Mouse (Mus musculus) adrenal gland, adult 18-20 months (tissue): ENCODE measurements around the gene Sec22a. TPM values are rescaled to one million over a fixed set of nuclear protein-coding genes. Genes with fewer than 3 reads are reported as not detected.

Experiments
- DNase-seq, 2 experiments: peaks; one replicate each; pipeline ENCODE4 v3.0.0; 2021 to 2022; ENCODE audit warnings: low spot score in 2 of 2
- total RNA-seq, 2 experiments: library from RNA; stranded (reverse); gene quantifications; 1 replicate in 1 of 2; 2 replicates in 1 of 2; pipeline ENCODE4 v1.2.3; 2021

Gene Sec22a
- total RNA-seq, 2 experiments from 2014 or later, result 19.0 to 25.2 TPM

- peak in 1 of 2 experiments; percentile 4 for DNase-seq
These were observed 52.1 kb downstream of the Sec22a start for GRCm38 (mm10) chr16:35311586-35311985.

GRCm38 (mm10) chr16:35310551-35311110, 53.1 kb downstream of the Sec22a start:
- DNase-seq, result peak in 1 of 2 experiments; percentile 11

- DNase-seq, result peak in 1 of 2 experiments; percentile 5
These were observed 54.1 kb downstream of the Sec22a start for GRCm38 (mm10) chr16:35309634-35310033.

- DNase-seq, result peak in 1 of 2 experiments; percentile 10
These were observed 55.1 kb downstream of the Sec22a start for GRCm38 (mm10) chr16:35308486-35309143.

GRCm38 (mm10) chr16:35308016-35308415, 55.7 kb downstream of the Sec22a start:
- peak in 1 of 2 experiments; percentile 11 for DNase-seq

- peak in 1 of 2 experiments; percentile 8 for DNase-seq
These were observed 56.4 kb downstream of the Sec22a start for GRCm38 (mm10) chr16:35307331-35307730.

GRCm38 (mm10) chr16:35306631-35307030, 57.1 kb downstream of the Sec22a start:
- peak in 1 of 2 experiments; percentile 6 for DNase-seq

GRCm38 (mm10) chr16:35305226-35305625, 58.5 kb downstream of the Sec22a start:
- DNase-seq, result peak in 1 of 2 experiments; percentile 15

GRCm38 (mm10) chr16:35304416-35304815, 59.3 kb downstream of the Sec22a start:
- DNase-seq, result no peak

- peak in 1 of 2 experiments; percentile 15 for DNase-seq
These were observed 60.0 kb downstream of the Sec22a start for GRCm38 (mm10) chr16:35303721-35304120.

- peak in 1 of 2 experiments; percentile 18 for DNase-seq
These were observed 61.1 kb downstream of the Sec22a start for GRCm38 (mm10) chr16:35302441-35303280.

- DNase-seq, result no peak
These were observed 63.6 kb downstream of the Sec22a start for GRCm38 (mm10) chr16:35300156-35300555.

GRCm38 (mm10) chr16:35297786-35298185, 65.9 kb downstream of the Sec22a start:
- DNase-seq, result no peak

- no peak for DNase-seq
These were observed 76.5 kb downstream of the Sec22a start for GRCm38 (mm10) chr16:35287244-35287643.

- no peak for DNase-seq
These were observed 77.9 kb downstream of the Sec22a start for GRCm38 (mm10) chr16:35285821-35286220.

GRCm38 (mm10) chr16:35282456-35282855, 81.3 kb downstream of the Sec22a start:
- DNase-seq, result no peak

- no peak for DNase-seq
These were observed 85.6 kb downstream of the Sec22a start for GRCm38 (mm10) chr16:35278166-35278565.

- no peak for DNase-seq
These were observed 91.3 kb downstream of the Sec22a start for GRCm38 (mm10) chr16:35272417-35272816.

GRCm38 (mm10) chr16:35271572-35271971, 92.1 kb downstream of the Sec22a start:
- DNase-seq, result no peak

- no peak for DNase-seq
These were observed 92.8 kb downstream of the Sec22a start for GRCm38 (mm10) chr16:35270945-35271344.

- DNase-seq, result peak; percentile 76 to 81
These were observed 93.3 kb downstream of the Sec22a start for GRCm38 (mm10) chr16:35270353-35270934.
